Mouse (Mus musculus) testis, adult 10 weeks (tissue): ENCODE measurements around the gene Gm21671. TPM values are rescaled to one million over a fixed set of nuclear protein-coding genes. Genes with fewer than 3 reads are reported as not detected.

Source experiments
- polyA plus RNA-seq: library from polyadenylated mRNA; stranded (reverse); fragments of 350-450 nt; fragmentation: Illumina TruSeq; extraction: RNeasy Lipid Tissue Mini Kit (QIAGEN cat#74804); gene quantifications from one replicate; pipeline ENCODE4 v1.2.3, GENCODE M21; 2014; ENCODE audit warnings: low read depth, low replicate concordance

The Gm21671 gene
- polyA plus RNA-seq, result 1.8 TPM

GRCm38 (mm10) chr5:25954317-25954716 is at the start of gene Gm21671:
TSS of gene Gm21671 (minus strand) at chr5:25954417.

GRCm38 (mm10) chr5:25988550-25988949 is 34.3 kb upstream of the Gm21671 start, which contains the start of gene Gm21698:
TSS of gene Gm21698 (minus strand) at chr5:25988650.

DNA sequence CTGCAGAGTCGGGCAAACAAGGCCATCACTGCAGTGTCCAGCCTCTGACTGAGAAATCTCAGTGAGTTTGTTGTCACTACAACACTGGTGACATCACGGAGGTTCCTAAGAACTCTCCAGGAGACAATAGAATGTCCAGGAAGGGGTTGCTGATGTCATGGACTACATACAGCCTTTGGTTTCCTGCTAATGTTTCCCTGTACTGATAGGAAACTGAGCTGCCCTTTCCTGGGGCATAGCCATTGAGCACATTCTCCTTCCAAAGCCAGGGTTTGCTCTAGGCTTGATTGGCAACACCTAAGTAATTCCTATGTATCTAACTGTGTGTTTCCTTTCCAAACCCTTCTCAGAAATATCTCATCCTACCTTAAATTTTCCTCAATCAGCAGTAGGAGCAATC is 18.3 kb upstream of the Gm21671 start, which contains the start of gene Gm21680:
TSS of gene Gm21680 (minus strand) at position 101 of the 400 bp plus-strand sequence.

DNA sequence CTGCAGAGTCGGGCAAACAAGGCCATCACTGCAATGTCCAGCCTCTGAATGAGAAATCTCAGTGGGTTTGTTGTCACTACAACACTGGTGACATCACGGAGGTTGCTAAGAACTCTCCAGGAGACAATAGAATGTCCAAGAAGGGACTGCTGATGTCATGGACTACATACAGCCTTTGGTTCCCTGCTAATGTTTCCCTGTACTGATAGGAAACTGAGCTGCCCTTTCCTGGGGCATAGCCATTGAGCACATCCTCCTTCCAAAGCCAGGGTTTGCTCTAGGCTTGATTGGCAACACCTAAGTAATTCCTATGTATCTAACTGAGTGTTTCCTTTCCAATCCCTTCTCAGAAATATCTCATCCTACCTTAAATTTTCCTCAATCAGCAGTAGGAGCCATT is 11.9 kb downstream of the Gm21671 start, which contains the start of gene Gm21663:
TSS of gene Gm21663 (minus strand) at position 101 of the 400 bp plus-strand sequence.

Other genes starting within 250 kb of the Gm21671 start
- 15.8 TPM for gene Xrcc2, start 248.6 kb downstream of the Gm21671 start, polyA plus RNA-seq
- 3.2 TPM for gene Actr3b, start 194.4 kb downstream of the Gm21671 start, polyA plus RNA-seq
- 10.6 TPM for gene Gm21663, start 12.0 kb downstream of the Gm21671 start, polyA plus RNA-seq
- gene Gm21680, start 18.2 kb upstream of the Gm21671 start, polyA plus RNA-seq, result 2.5 TPM
- gene Gm21698, start 34.2 kb upstream of the Gm21671 start, polyA plus RNA-seq, result 15.5 TPM
- gene Gm1979, start 50.4 kb upstream of the Gm21671 start, polyA plus RNA-seq, result 4.2 TPM
- 5.2 TPM for gene Gm5862, start 68.5 kb upstream of the Gm21671 start, polyA plus RNA-seq
- gene Speer4a, start 85.1 kb upstream of the Gm21671 start, polyA plus RNA-seq, result 4.2 TPM
- gene Gm7347, start 104.2 kb upstream of the Gm21671 start, polyA plus RNA-seq, result 7.5 TPM
- gene Gm10471, start 134.9 kb upstream of the Gm21671 start, polyA plus RNA-seq, result 2.3 TPM
- gene 5031410I06Rik, start 150.9 kb upstream of the Gm21671 start, polyA plus RNA-seq, result 10.8 TPM
- 11.9 TPM for gene Gm10220, start 167.0 kb upstream of the Gm21671 start, polyA plus RNA-seq